Mouse (Mus musculus) CH12.LX (cell line): ENCODE measurements around the gene Olfr573-ps1. TPM values are rescaled to one million over a fixed set of nuclear protein-coding genes. Genes with fewer than 3 reads are reported as not detected.

Source experiments
- DNase-seq: peaks from one replicate; pipeline ENCODE4 v3.0.0-alpha.2; 2013; ENCODE audit errors: extremely low read depth
- H3K27ac ChIP-seq: 2 replicates; pipeline ENCODE4 v1.5.1; 2012; ENCODE audit warnings: low read depth, mild to moderate bottlenecking, control low read depth, moderate library complexity; ENCODE audit not compliant: insufficient read depth
- H3K27me3 ChIP-seq: replicated peaks from 2 replicates; pipeline ENCODE3; 2012; ENCODE audit warnings: inconsistent platforms
- H3K36me3 ChIP-seq, 2 experiments: replicated peaks in 1 of 2; 2 replicates each; pipeline versions ENCODE3 to v1.6.1; 2012; ENCODE audit warnings: inconsistent platforms in 1 of 2, low read length in 1 of 2, mild to moderate bottlenecking in 1 of 2, mixed read lengths in 1 of 2, moderate library complexity in 1 of 2; ENCODE audit not compliant: control insufficient read depth in 1 of 2, insufficient read depth in 1 of 2
- H3K4me1 ChIP-seq, 2 experiments: 2 replicates each; pipeline ENCODE4 v1.6.1; 2012; ENCODE audit warnings: inconsistent platforms in 1 of 2, moderate library complexity in 1 of 2; ENCODE audit not compliant: insufficient read depth in 2 of 2, control insufficient read depth in 1 of 2
- H3K4me2 ChIP-seq: 2 replicates; pipeline ENCODE4 v1.6.1; 2012; ENCODE audit warnings: low read depth, mild to moderate bottlenecking, control low read depth; ENCODE audit not compliant: poor library complexity, insufficient read depth, severe bottlenecking
- H3K4me3 ChIP-seq, 3 experiments: fragments of 150-350 bp in 1 of 3; sonication (generic) in 1 of 3; replicated peaks in 1 of 3; 2 replicates each; pipeline versions ENCODE3 to v1.5.1; 2011 to 2012; ENCODE audit warnings: low read depth in 2 of 3, low read length in 2 of 3, mild to moderate bottlenecking in 2 of 3, moderate library complexity in 2 of 3, control low read depth in 1 of 3, improper control_type of control experiment in 1 of 3, inconsistent platforms in 1 of 3, mixed read lengths in 1 of 3; ENCODE audit not compliant: poor library complexity in 1 of 3
- H3K79me2 ChIP-seq: replicated peaks from 2 replicates; pipeline ENCODE4 v1.6.1; 2012; ENCODE audit warnings: mild to moderate bottlenecking, moderate library complexity; ENCODE audit not compliant: control insufficient read depth, poor library complexity, insufficient read depth, severe bottlenecking; ENCODE audit errors: extremely low read depth
- H3K9ac ChIP-seq: 2 replicates; pipeline ENCODE4 v1.6.1; 2012; ENCODE audit warnings: low read depth, mild to moderate bottlenecking, control low read depth, moderate library complexity; ENCODE audit not compliant: insufficient read depth
- H3K9me3 ChIP-seq: replicated peaks from 2 replicates; pipeline ENCODE3; 2012; ENCODE audit warnings: low read length, inconsistent platforms, mixed read lengths
- CHD1 ChIP-seq: IDR thresholded peaks from 2 replicates; pipeline ENCODE4 v1.6.1; 2012; ENCODE audit warnings: low read depth, low read length, improper control_type of control experiment, inconsistent platforms
- CTCF ChIP-seq, 2 experiments: IDR thresholded peaks in 1 of 2; conservative IDR thresholded peaks in 1 of 2; 2 replicates each; pipeline ENCODE4 v1.5.1; 2011 to 2012; ENCODE audit warnings: low read depth in 2 of 2, low read length in 2 of 2, improper control_type of control experiment in 1 of 2, inconsistent platforms in 1 of 2, mild to moderate bottlenecking in 1 of 2, moderate library complexity in 1 of 2
- ELF1 ChIP-seq: IDR thresholded peaks from 2 replicates; pipeline ENCODE4 v1.6.1; 2014; ENCODE audit warnings: low read depth, mild to moderate bottlenecking, inconsistent platforms, low read length, improper control_type of control experiment
- EP300 ChIP-seq: IDR thresholded peaks from 2 replicates; pipeline ENCODE4 v1.6.1; 2011; ENCODE audit warnings: low read length, improper control_type of control experiment
- ETS1 ChIP-seq: conservative IDR thresholded peaks from 2 replicates; pipeline ENCODE4 v1.6.1; 2012; ENCODE audit warnings: low read depth, mild to moderate bottlenecking, inconsistent platforms, low read length, improper control_type of control experiment, moderate library complexity
- HCFC1 ChIP-seq: IDR thresholded peaks from 2 replicates; pipeline ENCODE4 v1.6.1; 2012; ENCODE audit warnings: low read depth, mild to moderate bottlenecking, inconsistent platforms, low read length, improper control_type of control experiment
- KAT2A ChIP-seq: IDR thresholded peaks from 2 replicates; pipeline ENCODE4 v1.6.1; 2012; ENCODE audit warnings: low read length, improper control_type of control experiment, inconsistent platforms; ENCODE audit not compliant: insufficient replicate concordance
- MAFK ChIP-seq: IDR thresholded peaks from 2 replicates; pipeline ENCODE4 v1.6.1; 2011; ENCODE audit warnings: low read length, improper control_type of control experiment; ENCODE audit not compliant: insufficient replicate concordance
- MAZ ChIP-seq: IDR thresholded peaks from 2 replicates; pipeline ENCODE4 v1.6.1; 2012; ENCODE audit warnings: low read depth, mild to moderate bottlenecking, inconsistent platforms, low read length, improper control_type of control experiment, moderate library complexity
- MXI1 ChIP-seq: IDR thresholded peaks from 2 replicates; pipeline ENCODE4 v1.6.1; 2011; ENCODE audit warnings: mild to moderate bottlenecking, low read depth, low read length, improper control_type of control experiment
- MYC ChIP-seq: IDR thresholded peaks from 2 replicates; pipeline ENCODE4 v1.6.1; 2011; ENCODE audit warnings: low read depth, mild to moderate bottlenecking, improper control_type of control experiment, low read length
- PAX5 ChIP-seq: IDR thresholded peaks from 2 replicates; pipeline ENCODE4 v1.6.1; 2012; ENCODE audit warnings: low read length, inconsistent platforms, mixed read lengths
- POLR2A ChIP-seq: IDR thresholded peaks from 2 replicates; pipeline ENCODE4 v1.6.1; 2011; ENCODE audit warnings: low read depth, mild to moderate bottlenecking, improper control_type of control experiment, low read length
- RAD21 ChIP-seq: IDR thresholded peaks from 2 replicates; pipeline ENCODE4 v1.6.1; 2011; ENCODE audit warnings: low read depth, mild to moderate bottlenecking, low read length, improper control_type of control experiment, moderate library complexity
- RCOR1 ChIP-seq: conservative IDR thresholded peaks from 2 replicates; pipeline ENCODE4 v1.6.1; 2012; ENCODE audit warnings: low read depth, mild to moderate bottlenecking, inconsistent platforms, low read length, improper control_type of control experiment
- SMC3 ChIP-seq: IDR thresholded peaks from 2 replicates; pipeline ENCODE4 v1.6.1; 2011; ENCODE audit warnings: low read depth, low read length, improper control_type of control experiment
- UBTF ChIP-seq: IDR thresholded peaks from 2 replicates; pipeline ENCODE4 v1.6.1; 2012; ENCODE audit warnings: low read depth, mild to moderate bottlenecking, inconsistent platforms, low read length, improper control_type of control experiment, moderate library complexity
- ZC3H11A ChIP-seq: IDR thresholded peaks from 2 replicates; pipeline ENCODE4 v1.6.1; 2012; ENCODE audit warnings: low read depth, mild to moderate bottlenecking, inconsistent platforms, low read length, improper control_type of control experiment
- ZKSCAN1 ChIP-seq: IDR thresholded peaks from 2 replicates; pipeline ENCODE4 v1.6.1; 2012; ENCODE audit warnings: low read depth, inconsistent platforms, low read length, improper control_type of control experiment, borderline replicate concordance
- ZMIZ1 ChIP-seq: IDR thresholded peaks from 2 replicates; pipeline ENCODE4 v1.6.1; 2012; ENCODE audit warnings: low read depth, mild to moderate bottlenecking, inconsistent platforms, low read length, improper control_type of control experiment
- dilution Hi-C: fragments of 300-500 bp; cut with MboI; formaldehyde crosslinking; loops from 2 replicates; pipeline ENCODE4 v1.14.3; 2020; ENCODE audit warnings: low sequenced_read_pairs; ENCODE audit not compliant: extremely low pct_unique_long_range_greater_than_20kb, extremely low pct_ligation_motif_present
- in situ Hi-C: fragments of 300-500 bp; cut with MboI; formaldehyde crosslinking; loops from 3 replicates; pipeline ENCODE4 v1.14.3; 2019; ENCODE audit warnings: low sequenced_read_pairs, low pct_ligation_motif_present, low pct_unique_long_range_greater_than_20kb, mixed read lengths
- polyA plus RNA-seq: library from polyadenylated mRNA; unstranded; fragments of >175 nt; gene quantifications from 2 replicates; pipeline ENCODE4 v1.2.1, GENCODE M21; 2012; ENCODE audit warnings: low read depth; ENCODE audit not compliant: insufficient read length
- total RNA-seq, 2 experiments: library from RNA; depleted of rRNA; stranded (reverse); fragments of 300-350 nt in 1 of 2; fragments of >200 nt in 1 of 2; gene quantifications; 2 replicates each; pipeline ENCODE4 v1.2.3; 2012 to 2014

The Olfr573-ps1 gene
- total and polyA plus RNA-seq, 3 experiments = not detected

- no peak for TF ChIP-seq RAD21
- TF ChIP-seq HCFC1 = no peak
- no peak for TF ChIP-seq MAZ
- no peak for TF ChIP-seq ETS1
- TF ChIP-seq CTCF (conservative IDR thresholded peaks at IDR 0.05 in 1 of 2, IDR thresholded peaks at IDR 0.05 in 1 of 2; ENCODE audit: low read depth in 2 of 2, low read length in 2 of 2) = no peak
- TF ChIP-seq MAFK = no peak
- TF ChIP-seq EP300 = no peak
- no peak for TF ChIP-seq ZKSCAN1
- TF ChIP-seq POLR2A = no peak
- no peak for TF ChIP-seq ELF1
- no peak for TF ChIP-seq PAX5
- no peak for TF ChIP-seq UBTF
- TF ChIP-seq ZC3H11A = no peak
- no peak for TF ChIP-seq SMC3
- TF ChIP-seq MYC = no peak
- Histone ChIP-seq H3K4me1 (no peaks in the 10 kb centered on the region), H3K9ac (no peak within 1 kb of the TSS), H3K4me2 (no peak within 1 kb of the TSS; the same call in 1 of the 2 replicates), H3K4me3 (no peak within 1 kb of the TSS), H3K27ac (no peak within 1 kb of the TSS), H3K36me3 (no peaks in the 10 kb centered on the region), H3K27me3 (no peaks in the 10 kb centered on the region), H3K9me3 (no peaks in the 10 kb centered on the region), H3K79me2 (no peaks in the 10 kb centered on the region)
- dilution Hi-C loops (no loop called here), in situ Hi-C loops (no loop called here)
- DNase-seq = no peak
These were observed 16.2 kb upstream of the Olfr573-ps1 start, which contains the start of gene Olfr575 for GRCm38 (mm10) chr7:102958593-102958992. Gene Olfr575 (minus strand): TSS chr7:102958775.

- no peak overlapping the region for H3K9ac ChIP-seq
- TF ChIP-seq POLR2A (no peak), KAT2A (no peak), EP300 (no peak), RCOR1 (no peak), CHD1 (no peak), ZMIZ1 (no peak), CTCF (conservative IDR thresholded peaks at IDR 0.05 in 1 of 2, IDR thresholded peaks at IDR 0.05 in 1 of 2; ENCODE audit: low read depth in 2 of 2, low read length in 2 of 2) (no peak), MXI1 (no peak)
- H3K79me2 ChIP-seq = no peaks in the 10 kb centered on the region
- no peak overlapping the region for H3K4me2 ChIP-seq
- dilution Hi-C loops = no loop called here
- H3K27me3 ChIP-seq = no peaks in the 10 kb centered on the region
- in situ Hi-C loops = no loop called here
- H3K27ac ChIP-seq = no peak overlapping the region
- H3K4me3 ChIP-seq = no peak overlapping the region
- H3K9me3 ChIP-seq = no peaks in the 10 kb centered on the region
- DNase-seq = no peak
- no peaks in the 10 kb centered on the region for H3K36me3 ChIP-seq
- H3K4me1 ChIP-seq = no peaks in the 10 kb centered on the region
These were observed 15.8 kb upstream of the Olfr573-ps1 start for GRCm38 (mm10) chr7:102958137-102958536.
